Mouse (Mus musculus) heart, postnatal 0 days (tissue): ENCODE results near the gene Lpp.

ENCODE experiments used
- CTCF ChIP-seq: IDR thresholded peaks from 2 replicates; pipeline ENCODE4 v1.5.1; 2016; ENCODE audit warnings: antibody characterized with exemption, control low read depth, low read depth
- EP300 ChIP-seq: IDR thresholded peaks from 2 replicates; pipeline ENCODE4 v1.6.1; 2016; ENCODE audit warnings: antibody characterized with exemption, low read depth

GRCm38 (mm10) chr16:24566277-24566676, 173.0 kb downstream of the Lpp start:
- TF ChIP-seq CTCF, result no peak
- no peak for TF ChIP-seq EP300
